Mouse (Mus musculus): ENCODE measurements around the gene Gm49380.
A peak's percentile ranks its signal among the peaks of the same experiment; 100 is the strongest.

The Gm49380 gene

DNA sequence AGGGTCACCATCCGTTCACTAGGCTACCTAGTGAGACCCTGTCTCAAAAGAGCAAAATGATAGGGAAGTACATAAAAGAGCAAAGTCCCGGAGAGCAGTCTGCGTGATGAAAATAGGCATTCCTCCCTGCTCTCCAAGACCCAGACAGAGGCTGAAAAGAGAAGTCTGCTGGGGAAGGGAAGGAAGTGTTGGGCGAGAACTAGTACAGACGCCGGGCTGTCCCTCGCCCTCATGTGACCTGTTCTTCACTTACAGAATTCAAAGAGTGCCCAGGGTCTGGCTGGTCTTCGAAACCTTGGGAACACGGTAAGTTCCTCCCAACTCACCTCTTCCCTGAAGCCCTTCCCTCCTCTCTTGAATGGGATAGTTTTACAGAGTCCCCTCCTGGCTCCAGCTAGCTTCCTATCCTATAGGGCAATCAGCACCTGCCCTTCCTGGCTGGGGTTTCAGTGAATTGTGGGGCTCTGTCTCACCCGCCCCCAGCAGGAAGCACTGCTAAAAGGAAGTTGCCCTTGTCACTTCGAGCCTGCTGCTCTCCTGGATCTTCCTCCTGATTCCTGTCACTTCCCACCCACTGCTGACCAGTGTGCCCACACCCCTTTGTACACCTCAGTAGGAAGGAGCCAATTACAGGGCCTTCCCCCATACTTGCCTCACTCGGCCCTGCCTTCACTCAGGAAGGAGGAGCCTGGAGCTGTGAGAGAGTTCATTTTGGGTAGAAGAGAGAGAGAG is 24.3 kb downstream of the Gm49380 start:
- no peak for DNase-seq (ENCODE audit: low spot score in 2 of 2)

DNA sequence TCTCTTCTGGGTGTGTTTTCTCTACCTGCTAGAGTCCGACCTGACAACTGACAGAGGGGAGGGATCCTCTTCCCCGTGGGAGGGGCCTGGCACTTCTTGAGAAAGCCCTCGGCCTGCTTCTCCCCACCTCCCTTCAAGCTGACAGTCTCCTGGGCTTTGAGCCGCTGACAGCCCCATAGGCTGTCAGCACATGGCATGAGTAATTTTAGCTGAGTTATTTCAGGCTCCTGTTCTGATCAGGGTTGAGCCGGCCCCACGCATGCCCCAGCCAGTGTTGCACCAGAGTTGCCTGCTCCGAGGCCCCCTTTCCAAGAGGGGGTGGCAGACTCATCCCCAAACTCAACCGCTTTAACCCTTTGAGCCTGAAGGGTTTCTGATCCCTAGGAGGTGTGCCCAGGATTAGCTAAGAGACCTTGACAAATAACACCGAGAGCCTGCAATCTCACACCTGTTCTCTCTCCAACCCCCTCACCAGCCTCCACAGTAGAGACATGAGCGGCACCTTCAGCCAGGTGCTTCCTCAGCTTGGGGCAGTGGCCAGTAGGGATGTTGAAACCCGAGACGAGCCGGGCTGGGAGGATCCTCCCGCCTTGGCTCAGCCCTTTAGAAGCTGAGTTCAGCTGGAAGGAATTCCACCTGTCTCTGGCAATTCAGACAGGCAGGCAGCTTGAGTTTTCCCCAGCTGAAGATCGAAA is 25.4 kb downstream of the Gm49380 start:
- no peak for DNase-seq (ENCODE audit: low spot score in 2 of 2)

DNA sequence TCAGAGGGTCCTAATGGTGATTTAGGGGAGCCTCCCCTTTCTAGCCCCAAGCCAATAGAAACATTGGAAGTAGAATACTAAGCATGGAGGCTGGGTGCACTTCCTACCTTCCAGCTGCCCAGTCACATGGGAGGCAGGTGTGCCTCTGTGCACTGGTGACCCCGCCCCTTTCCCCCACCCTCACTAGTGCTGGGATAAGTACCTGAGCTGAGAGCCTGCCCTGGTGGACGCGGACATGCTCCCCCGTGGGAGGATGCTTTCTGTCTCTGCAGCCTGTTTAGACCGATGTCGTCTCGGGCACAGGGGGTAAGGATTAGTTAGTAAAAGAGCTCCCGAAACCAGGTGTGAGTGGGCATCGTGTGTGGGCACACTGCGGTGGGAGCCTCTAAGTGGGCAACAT is 26.3 kb downstream of the Gm49380 start:
- DNase-seq (ENCODE audit: low spot score in 2 of 2), result no peak

DNA sequence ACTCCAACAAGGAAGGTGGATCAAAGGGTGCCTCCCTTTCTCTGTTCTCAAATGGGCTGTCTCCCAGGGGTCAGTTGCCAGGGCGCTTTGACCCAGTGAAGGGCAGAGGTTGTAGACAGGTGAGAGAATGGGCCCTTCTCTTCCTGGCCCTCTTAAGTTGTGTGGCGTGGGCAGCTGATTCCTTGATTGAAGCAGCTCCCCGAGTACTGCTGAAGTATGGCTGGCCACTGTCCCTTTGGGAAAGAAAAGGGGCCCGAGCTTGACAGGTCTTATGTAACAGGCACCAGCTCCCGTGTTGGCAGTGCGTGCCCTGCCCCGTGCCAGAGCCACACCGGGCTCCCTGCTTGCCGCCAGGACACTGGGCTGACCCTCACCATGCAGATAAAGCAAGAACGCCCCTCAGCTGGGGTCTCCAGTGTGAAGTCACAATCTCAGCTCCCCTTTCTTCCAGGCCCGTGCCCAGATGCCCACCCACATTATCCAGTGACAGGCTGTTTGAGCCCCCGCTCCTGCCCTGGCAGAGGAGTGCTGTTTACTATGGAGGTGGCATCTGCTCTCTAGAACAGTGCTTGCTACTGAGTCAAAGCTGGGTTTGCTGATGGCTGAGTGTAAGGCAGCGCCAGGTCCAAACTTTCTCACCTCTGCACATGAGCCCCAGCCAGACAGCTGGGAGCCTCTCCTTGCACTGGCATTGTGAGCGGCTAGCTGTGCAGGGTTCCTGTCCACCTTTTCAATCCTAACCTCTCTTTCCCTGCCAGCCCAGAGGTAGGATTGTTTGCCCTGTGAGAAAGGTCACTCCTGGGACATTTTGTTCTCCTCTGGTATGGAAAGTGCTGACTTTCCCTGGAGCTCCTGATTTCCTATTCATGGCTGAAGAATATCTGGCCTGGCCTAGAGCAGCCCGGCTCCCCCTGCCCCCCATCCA is 27.3 kb downstream of the Gm49380 start:
- no peak for DNase-seq (ENCODE audit: low spot score in 2 of 2)

DNA sequence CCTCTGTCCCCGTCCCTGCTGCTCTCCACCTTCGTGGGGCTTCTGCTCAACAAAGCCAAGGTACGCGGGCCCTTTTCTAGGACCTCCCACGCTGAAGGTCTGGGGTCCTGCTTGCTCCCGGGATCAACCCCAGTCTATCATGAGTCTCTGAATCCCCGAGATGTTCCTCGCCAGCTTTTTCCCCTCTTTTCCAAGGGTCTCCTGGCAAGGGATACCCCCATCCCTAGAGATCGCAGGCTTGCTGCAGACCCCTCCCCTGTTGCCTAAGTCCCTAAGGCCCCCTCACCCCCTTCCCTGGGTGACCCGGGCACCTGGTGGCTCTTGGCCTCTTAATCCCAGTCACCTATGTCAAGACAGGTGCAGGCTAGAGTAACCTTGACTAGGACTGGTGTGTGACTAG is 28.0 kb downstream of the Gm49380 start:
- no peak for DNase-seq (ENCODE audit: low spot score in 2 of 2)

DNA sequence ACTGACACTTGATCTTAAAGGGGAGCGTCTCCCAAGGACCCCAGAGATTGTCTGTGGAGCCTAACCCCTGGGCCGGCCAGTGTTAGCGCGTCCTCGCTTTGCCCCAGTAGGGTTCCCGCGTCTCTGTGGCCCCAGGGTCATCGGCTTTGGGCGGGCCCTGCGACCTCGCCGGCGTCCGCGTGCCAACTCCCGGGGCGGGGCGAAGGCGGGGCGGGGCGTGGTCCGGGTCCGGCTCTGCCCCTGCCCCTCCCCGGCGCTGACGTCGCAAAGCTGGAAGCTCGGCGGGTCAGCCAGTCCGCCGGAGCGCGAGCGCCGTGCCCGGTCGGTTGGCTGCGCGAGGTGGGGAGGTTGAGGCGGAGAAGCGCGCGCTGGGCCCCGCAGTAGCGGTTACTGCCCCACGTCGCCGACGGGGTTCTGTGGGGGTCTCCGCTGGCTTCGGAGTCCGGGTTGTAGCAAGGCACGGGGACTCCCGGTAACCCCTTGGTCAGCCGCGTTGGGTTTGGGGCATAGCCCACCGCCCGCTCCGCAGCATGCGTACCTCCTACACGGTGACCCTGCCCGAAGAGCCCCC is 28.6 kb downstream of the Gm49380 start:
- DNase-seq (ENCODE audit: low spot score in 2 of 2), result peak; percentile 75 to 78

DNA sequence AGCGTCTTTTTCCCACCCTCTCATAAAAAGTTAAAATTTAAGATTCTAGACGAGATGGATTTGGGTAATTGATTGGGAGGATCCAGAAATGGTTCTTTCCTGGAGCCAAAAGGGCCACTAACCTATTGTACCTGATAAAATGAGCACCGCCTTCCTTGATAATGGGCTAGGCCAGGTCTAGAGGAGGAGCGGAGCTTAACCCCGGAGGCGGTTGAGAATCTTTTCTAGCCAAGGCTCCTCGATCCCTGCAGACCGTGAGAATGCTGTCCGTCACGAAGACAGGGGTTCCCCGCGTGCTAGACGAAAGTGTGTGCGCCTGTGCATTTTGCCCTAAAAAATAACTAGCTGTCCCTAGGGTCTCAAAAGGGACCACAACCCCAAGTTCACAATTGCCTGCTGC is 29.1 kb downstream of the Gm49380 start:
- no peak for DNase-seq (ENCODE audit: low spot score in 2 of 2)

DNA sequence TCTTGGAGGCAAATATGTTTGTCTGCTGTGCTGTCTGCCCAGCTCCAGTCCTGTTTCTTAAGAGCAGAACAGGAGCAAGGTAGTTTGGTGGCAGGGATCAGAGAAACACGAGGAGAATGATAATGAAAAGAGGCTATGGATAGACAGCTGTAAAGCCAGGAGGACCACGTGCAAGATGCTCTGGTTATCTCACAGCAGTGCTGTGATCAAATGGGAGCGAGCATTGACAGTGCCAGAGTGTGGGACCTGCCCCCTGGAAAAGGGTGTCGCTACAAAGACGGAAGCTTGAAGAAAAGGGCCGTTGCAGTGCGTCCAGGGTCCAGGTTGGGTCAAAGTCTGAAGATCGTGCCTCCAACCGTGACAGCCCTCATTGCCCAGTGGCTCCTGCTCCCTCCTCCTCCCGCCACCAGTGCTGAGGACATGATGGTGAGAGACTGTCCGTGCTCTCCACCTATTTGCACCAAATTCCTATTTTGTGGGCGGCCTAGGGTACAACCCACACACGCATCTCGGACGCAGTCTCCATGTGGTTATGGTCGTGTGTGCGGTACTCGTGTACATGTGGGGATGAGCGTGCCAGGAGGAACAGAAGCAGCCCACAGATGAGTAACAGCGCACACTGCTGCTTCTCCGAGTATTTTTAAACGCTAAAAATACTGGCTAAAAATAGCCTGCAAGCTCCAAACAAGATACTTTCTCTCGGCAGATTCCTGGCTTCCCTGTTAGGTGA is 29.7 kb downstream of the Gm49380 start:
- DNase-seq (ENCODE audit: low spot score in 2 of 2), result no peak

DNA sequence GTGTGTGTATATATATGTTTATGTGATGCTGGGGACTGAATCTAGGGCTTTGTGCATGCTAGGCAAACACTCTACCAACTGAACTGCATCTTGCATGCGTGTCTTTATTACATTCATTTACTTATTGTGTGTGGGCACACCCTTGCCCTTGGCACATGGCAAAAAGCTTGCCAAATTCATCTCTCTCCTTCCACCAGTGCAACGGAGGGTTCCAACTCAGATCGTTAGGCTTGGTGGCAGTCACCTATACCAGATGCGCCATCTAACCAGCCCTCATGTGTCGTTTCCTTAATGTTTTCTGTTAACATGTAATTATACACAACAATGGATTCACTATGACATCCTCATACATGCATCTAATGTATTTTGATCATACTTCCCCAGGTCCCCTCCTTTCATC is 31.0 kb downstream of the Gm49380 start:
- DNase-seq (ENCODE audit: low spot score in 2 of 2), result no peak

DNA sequence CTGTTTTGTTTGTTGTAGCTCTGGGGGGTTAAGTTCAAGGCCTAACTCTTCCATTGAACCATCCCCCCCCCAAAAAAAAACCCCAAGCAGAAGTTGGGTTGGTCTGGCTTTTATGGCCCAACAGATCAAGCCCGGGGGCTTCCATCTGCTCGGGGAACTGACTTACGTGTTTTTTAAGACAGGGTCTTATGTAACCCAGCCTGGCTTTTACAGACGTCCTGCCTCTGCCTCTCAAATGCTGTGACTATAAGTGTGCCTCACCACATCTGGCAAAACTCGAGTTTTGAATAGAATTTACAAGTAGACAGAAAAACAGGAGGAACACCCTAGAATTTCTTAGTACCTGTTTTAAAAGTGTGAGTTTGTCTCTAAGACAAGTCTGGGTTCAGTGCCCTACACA is 31.7 kb downstream of the Gm49380 start:
- DNase-seq (ENCODE audit: low spot score in 2 of 2), result no peak

DNA sequence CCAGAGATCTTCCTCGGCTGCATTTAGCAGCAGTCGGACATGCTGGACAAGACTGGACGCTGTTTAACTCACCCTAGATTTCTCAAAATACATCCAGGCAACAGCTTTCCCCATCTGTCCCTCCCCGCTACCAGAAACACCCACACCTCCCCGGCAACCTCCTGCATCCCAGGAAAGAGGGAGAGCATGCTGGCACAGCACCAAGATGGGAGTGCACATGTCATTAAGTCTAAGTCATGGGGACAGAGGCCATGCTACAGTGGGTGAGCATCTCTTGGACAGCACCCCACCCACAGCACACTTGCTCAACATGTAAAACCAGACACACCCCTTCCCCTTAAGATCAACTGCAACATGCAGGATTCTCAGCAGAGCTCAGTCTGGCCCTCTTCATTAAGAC is 32.3 kb downstream of the Gm49380 start:
- no peak for DNase-seq (ENCODE audit: low spot score in 2 of 2)

DNA sequence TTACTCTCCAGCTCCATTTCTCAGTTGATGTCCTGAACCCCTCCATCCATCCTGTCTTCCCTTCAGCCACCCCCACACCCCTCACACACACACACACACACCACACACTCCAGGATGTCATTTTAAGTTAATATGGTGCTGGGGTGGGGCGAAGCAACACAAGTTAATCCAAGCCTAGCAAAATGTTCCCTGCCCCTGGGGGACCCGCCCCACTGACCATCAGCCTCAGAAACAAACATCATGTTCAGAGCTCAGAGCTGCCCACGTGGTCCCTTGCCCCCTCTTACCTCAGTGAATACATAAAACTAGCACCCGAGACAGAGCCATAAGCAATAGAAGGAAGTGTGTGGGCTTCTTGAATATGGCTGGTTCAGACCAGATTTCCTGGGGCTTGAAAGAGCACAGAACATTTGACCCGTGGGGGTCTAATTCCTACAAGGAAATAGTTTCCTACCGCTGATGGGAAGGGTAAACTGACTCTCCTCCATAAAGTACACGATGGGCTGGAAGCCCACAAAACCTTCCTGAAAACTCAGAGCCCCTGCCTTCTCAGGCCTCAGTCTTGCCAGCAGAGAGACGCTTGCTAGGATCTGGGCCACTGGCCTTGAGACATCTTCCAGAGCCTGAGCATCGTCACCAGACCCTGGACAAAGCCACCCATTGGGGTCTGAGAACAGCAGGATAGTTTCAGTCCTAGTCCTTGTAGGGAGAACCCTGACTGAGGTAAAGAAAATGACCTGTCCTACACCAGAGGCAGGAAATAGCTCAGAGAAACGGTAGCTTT is 33.1 kb downstream of the Gm49380 start:
- DNase-seq (ENCODE audit: low spot score in 2 of 2), result no peak

DNA sequence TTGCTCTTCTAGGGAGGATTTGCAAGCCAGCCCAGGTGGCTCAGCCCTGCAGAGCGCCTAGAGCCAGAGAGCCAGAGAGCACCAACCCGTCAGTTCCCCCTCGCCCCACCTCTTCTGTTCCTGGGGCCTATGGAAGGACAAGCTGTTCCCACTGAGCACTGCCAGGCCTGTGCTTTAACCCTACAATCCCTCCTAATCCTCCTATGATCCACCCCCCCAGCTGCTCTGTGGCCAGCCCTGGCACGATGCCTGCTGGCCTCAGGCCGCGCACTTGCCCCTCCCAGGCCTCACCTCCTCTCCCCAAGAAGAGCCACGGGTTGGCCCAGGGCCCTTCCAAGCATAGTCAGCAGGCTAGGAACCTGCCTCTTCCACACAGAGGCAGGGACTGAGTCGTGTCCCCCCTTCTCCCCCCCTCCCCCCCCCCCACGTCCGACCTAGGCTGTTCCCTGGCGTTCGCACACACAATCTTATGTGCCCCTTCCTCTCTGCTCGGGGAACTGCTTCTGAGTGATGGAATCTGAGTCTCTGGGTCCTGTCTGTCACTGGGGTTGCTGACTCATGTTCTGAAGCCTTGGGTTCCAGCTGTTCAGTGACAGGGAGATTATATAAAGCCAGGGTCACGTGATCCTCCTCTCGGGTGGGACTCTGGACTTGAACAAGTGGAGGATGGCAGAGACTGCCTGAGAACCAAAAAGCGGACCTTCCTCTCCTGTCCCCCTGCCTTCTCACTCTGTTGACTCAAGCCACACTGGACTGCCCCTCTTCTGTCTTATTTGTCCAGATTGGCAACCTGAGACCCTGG is 34.1 kb downstream of the Gm49380 start:
- no peak for DNase-seq (ENCODE audit: low spot score in 2 of 2)

DNA sequence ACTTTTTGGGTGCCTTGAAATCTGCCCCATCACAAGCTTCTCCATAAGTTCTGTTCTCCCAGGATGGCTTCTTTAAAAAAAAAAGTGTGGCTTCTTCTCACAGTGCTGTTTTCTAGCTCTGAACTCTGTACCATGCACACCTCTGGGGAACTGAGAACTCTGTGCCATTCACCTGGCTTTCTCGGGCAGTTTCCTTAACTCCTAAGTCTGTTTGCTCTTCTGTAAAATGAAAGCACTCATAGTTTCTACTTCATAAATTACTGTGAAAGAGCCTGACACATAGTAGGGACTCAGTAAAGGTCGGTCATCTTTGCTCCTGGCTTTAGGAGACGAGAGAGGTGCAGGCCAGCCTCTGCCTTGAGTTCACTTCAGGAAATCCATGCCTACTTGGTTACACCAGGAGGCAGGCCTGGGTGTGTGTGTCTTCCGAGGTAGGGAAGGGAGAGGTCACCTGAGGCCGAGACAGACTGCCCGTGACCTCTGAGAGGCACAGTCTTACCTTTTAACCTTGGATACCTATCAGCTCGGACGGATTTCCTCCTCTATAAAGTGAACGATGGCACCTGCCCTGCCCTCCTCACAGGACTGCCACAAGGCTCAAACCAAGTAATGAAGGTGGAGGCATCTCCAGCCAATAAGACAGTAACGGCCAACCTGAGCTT is 35.0 kb downstream of the Gm49380 start:
- no peak for DNase-seq (ENCODE audit: low spot score in 2 of 2)

DNA sequence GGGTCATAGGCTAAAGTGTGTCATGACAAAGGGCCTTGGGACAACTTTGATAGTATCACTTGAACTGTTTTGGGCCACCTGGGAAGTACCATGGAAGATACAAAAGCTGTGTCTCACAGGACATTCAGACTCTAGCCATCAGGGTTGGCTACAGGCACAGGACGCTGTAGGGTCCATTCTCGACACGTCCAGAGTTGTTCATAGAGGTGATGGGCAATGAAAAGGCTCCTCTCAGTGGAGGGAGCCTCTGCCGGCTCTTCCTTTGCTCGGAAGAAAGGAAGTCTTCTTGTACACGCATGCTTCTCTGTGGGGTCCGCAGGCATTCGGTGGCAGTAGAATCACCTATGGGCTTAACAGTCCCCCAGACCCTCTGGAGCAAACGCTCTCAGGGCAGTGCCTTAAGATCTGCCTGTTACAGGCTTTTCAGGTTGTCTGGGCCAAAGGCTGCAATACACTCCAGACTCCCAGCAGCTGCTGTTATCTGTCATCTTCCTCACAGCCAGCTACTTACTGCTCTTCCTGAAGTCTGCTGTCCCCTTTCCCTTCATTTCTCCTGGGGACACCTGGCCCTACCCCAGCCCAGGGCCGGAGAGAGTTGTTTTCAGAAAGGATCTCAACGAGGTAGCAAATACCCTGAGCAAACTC is 35.9 kb downstream of the Gm49380 start:
- DNase-seq (ENCODE audit: low spot score in 2 of 2), result no peak

DNA sequence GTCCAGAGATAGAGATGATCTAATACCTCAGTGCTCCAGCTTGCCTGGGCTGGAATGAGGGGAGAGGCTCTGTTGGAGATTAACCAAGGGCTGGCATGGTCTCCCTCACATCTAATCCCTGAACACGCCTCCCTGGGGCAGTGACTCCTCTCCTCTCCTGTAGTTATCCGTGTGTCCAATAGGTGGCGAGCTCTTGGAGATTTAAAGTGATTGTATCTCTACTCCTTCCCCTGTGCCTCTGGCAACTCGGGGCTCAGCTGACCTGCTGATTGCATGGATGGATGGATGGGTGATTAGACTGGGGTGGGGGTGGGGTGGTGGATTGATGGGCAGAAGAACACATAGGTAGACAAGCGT is 36.6 kb downstream of the Gm49380 start:
- DNase-seq (ENCODE audit: low spot score in 2 of 2), result peak; percentile 24 to 48

DNA sequence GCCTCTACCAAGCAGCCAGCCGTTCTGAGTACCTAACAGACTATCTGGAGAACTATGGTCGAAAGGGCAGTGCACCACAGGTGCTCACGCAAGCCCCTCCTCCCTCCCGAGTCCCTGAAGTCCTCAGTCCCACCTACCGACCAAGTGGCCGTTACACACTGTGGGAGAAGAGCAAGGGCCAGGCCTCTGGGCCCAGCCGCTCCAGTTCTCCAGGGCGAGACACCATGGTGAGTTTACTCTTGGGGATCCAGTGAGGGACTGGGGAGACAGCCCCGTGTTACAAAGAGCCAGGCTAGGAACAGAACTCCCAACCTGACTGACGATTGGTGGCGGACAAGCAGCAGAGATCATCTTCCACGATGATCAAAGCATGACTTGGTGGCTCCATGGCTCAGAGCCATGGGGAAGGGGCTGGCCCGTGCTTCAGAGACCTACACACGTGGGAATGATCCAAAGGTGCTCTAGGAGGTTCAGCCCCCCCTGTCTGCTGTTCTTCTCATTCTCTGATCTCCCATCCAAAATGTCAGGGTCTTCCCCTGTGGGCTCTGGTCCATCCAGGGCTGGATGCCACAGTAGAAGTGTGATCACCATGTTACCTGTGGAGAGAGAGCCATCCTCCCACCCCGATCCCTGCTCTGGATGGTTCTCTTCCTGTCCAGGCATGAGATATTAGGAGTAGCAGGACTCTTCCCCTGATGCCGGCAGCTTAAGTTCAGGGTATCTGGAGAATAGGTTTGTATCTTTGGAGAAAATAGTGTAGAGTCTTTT is 37.1 kb downstream of the Gm49380 start:
- DNase-seq (ENCODE audit: low spot score in 2 of 2), result no peak

Measured in natural killer cell, adult 2 months (primary cell).